Comparison of ENCODE assay signal across 8 mouse cellular contexts in genomic region chr5:118380422-118381293, GRCm38 (mm10).
A peak's percentile ranks its signal among the peaks of the same experiment; 100 is the strongest.
DNase-seq lines count a peak whose midpoint lies in the region; ATAC-seq lines count a peak whose summit lies in the region.

No protein-coding gene starts in this region.

- H3K9me3 ChIP-seq in embryonic facial prominence, embryonic 11.5 days (replicated peaks; ENCODE audit: control insufficient read depth, low read length), result no peaks in the 10 kb centered on the region
- no peaks in the 10 kb centered on the region for H3K9me3 ChIP-seq in intestine, embryonic 16.5 days (ENCODE audit: control insufficient read depth, low read length)
- H3K9me3 ChIP-seq in midbrain, embryonic 16.5 days (replicated peaks; ENCODE audit: control insufficient read depth, low read length, poor library complexity, severe bottlenecking), result no peaks in the 10 kb centered on the region

- H3K27me3 ChIP-seq in embryonic facial prominence, embryonic 11.5 days (ENCODE audit: control insufficient read depth, insufficient read depth, low read length), result no peaks in the 10 kb centered on the region
- 0 out of 2 replicates have a peak, but pooled peaks cover 5% of the 10 kb centered on the region for H3K27me3 ChIP-seq in intestine, embryonic 16.5 days (replicated peaks; ENCODE audit: control insufficient read depth, insufficient read depth, low read length)
- H3K27me3 ChIP-seq in midbrain, embryonic 16.5 days (ENCODE audit: control insufficient read depth, insufficient read depth, low read depth, low read length), result no peaks in the 10 kb centered on the region; the same call in 1 of the 2 replicates

- under 1% methylated on average over 45 of the region's 45 CpGs for WGBS in embryonic facial prominence, embryonic 11.5 days
- WGBS in intestine, embryonic 16.5 days, result under 1% methylated on average over 45 of the region's 45 CpGs
- under 1% methylated on average over 37 of the region's 45 CpGs for WGBS in midbrain, embryonic 16.5 days

- peaks cover under 1% of the 10 kb centered on the region; the same call in 1 of the 2 replicates for H3K4me1 ChIP-seq in embryonic facial prominence, embryonic 11.5 days (ENCODE audit: control insufficient read depth, insufficient read depth, low read length)
- peaks cover 14% of the 10 kb centered on the region for H3K4me1 ChIP-seq in intestine, embryonic 16.5 days (ENCODE audit: control insufficient read depth, insufficient read depth, low read length)
- H3K4me1 ChIP-seq in midbrain, embryonic 16.5 days (ENCODE audit: control insufficient read depth, insufficient read depth, low read length), result peaks cover 7% of the 10 kb centered on the region

- ATAC-seq in embryonic facial prominence, embryonic 11.5 days (replicated peaks; ENCODE audit: insufficient number of reproducible peaks, low FRiP score, low TSS enrichment, low read depth), result peak; percentile 65
- ATAC-seq in granulocyte monocyte progenitor cell, adult 5-6 weeks (replicated peaks; ENCODE audit: poor library complexity, severe bottlenecking), result peak; percentile 22
- ATAC-seq in intestine, embryonic 16.5 days, result peak; percentile 74
- peak; percentile 77 for ATAC-seq in midbrain, embryonic 16.5 days

- peak overlapping the region; percentile 43 for H3K9ac ChIP-seq in embryonic facial prominence, embryonic 11.5 days (replicated peaks; ENCODE audit: low read length)
- H3K9ac ChIP-seq in intestine, embryonic 16.5 days (ENCODE audit: low read depth, low read length), result peak overlapping the region; percentile 61
- peak overlapping the region; percentile 52 for H3K9ac ChIP-seq in midbrain, embryonic 16.5 days (ENCODE audit: low read depth, low read length)

- DNase-seq in cerebellum, postnatal 14 days, result peak; percentile 49 to 53
- DNase-seq in cerebellum, postnatal 36 days, result no peak
- peak; percentile 82 for DNase-seq in embryonic facial prominence, embryonic 11.5 days (ENCODE audit: low spot score)
- DNase-seq in liver, result peak; percentile 63
- DNase-seq in spleen, postnatal 4 days (ENCODE audit: low spot score in 2 of 2), result peak; percentile 56 to 71

- peak overlapping the region; percentile 36 for H3K4me3 ChIP-seq in embryonic facial prominence, embryonic 11.5 days (ENCODE audit: low read depth, low read length)
- peak overlapping the region; percentile 48 for H3K4me3 ChIP-seq in intestine, embryonic 16.5 days (ENCODE audit: low read length)
- peak overlapping the region; percentile 39 for H3K4me3 ChIP-seq in midbrain, embryonic 16.5 days (ENCODE audit: low read depth, low read length)

- peak overlapping the region; percentile 76 for H3K4me2 ChIP-seq in embryonic facial prominence, embryonic 11.5 days (ENCODE audit: low read depth, low read length)
- H3K4me2 ChIP-seq in intestine, embryonic 16.5 days (ENCODE audit: low read depth, low read length), result peak overlapping the region; percentile 87
- peak overlapping the region; percentile 62 for H3K4me2 ChIP-seq in midbrain, embryonic 16.5 days (ENCODE audit: low read length)

- H3K27ac ChIP-seq in embryonic facial prominence, embryonic 11.5 days (replicated peaks; ENCODE audit: low read depth, low read length), result 0 out of 2 replicates have a peak overlapping the region, but pooled peaks have one; percentile 39
- peak overlapping the region; percentile 75 for H3K27ac ChIP-seq in intestine, embryonic 16.5 days (ENCODE audit: low read length)
- H3K27ac ChIP-seq in midbrain, embryonic 16.5 days (ENCODE audit: low read length), result peak overlapping the region; percentile 40

- H3K36me3 ChIP-seq in embryonic facial prominence, embryonic 11.5 days (replicated peaks; ENCODE audit: control insufficient read depth, insufficient read depth, low read depth, low read length), result no peaks in the 10 kb centered on the region
- no peaks in the 10 kb centered on the region for H3K36me3 ChIP-seq in intestine, embryonic 16.5 days (ENCODE audit: control insufficient read depth, insufficient read depth, low read length)
- no peaks in the 10 kb centered on the region for H3K36me3 ChIP-seq in midbrain, embryonic 16.5 days (ENCODE audit: control insufficient read depth, insufficient read depth, low read length)

Comparison
In these comparisons a context has a peak if more than half of its experiments do, and no peak if none do; other contexts are left out.
1. DNase-seq: peak in cerebellum, postnatal 14 days (2 of 2), embryonic facial prominence, embryonic 11.5 days (single experiment), liver (single experiment) and spleen, postnatal 4 days (2 of 2); none in cerebellum, postnatal 36 days (0 of 2).
2. ATAC-seq: peak in every context shown above with its lines; median percentile 77 in midbrain, embryonic 16.5 days; 74 in intestine, embryonic 16.5 days; 65 in embryonic facial prominence, embryonic 11.5 days; 22 in granulocyte monocyte progenitor cell, adult 5-6 weeks.
3. Peak in every context shown above with its lines, with median percentiles within 50 percentile points of each other: H3K27ac ChIP-seq, H3K4me2 ChIP-seq, H3K4me3 ChIP-seq and H3K9ac ChIP-seq.